Mouse (Mus musculus): ENCODE data around the gene Ube2n.
"Not testable (repeated sequence)": the region's sequence is repeated elsewhere in the genome, so short reads cannot be mapped to it uniquely, and the experiment has no call there.

Gene Ube2n

GRCm38 (mm10) chr10:95525871-95526270, 10.9 kb downstream of the Ube2n start:
- no peak for DNase-seq (ENCODE audit: low spot score)

GRCm38 (mm10) chr10:95526495-95527122, 11.7 kb downstream of the Ube2n start:
- no peak for DNase-seq (ENCODE audit: low spot score)

GRCm38 (mm10) chr10:95530551-95531121, 15.7 kb downstream of the Ube2n start:
- no peak for DNase-seq (ENCODE audit: low spot score)

- no peak for DNase-seq (ENCODE audit: low spot score)
These were observed 18.0 kb downstream of the Ube2n start for GRCm38 (mm10) chr10:95532916-95533315.

GRCm38 (mm10) chr10:95533382-95533781, 18.4 kb downstream of the Ube2n start:
- DNase-seq (ENCODE audit: low spot score), result no peak

GRCm38 (mm10) chr10:95535399-95536221, 20.7 kb downstream of the Ube2n start:
- no peak for DNase-seq (ENCODE audit: low spot score)

- no peak for DNase-seq (ENCODE audit: low spot score)
These were observed 21.2 kb downstream of the Ube2n start for GRCm38 (mm10) chr10:95536222-95536541.

GRCm38 (mm10) chr10:95539260-95539659, 24.3 kb downstream of the Ube2n start:
- DNase-seq (ENCODE audit: low spot score), result no peak

GRCm38 (mm10) chr10:95539841-95540240, 24.9 kb downstream of the Ube2n start:
- no peak for DNase-seq (ENCODE audit: low spot score)

GRCm38 (mm10) chr10:95542916-95543315, 28.0 kb downstream of the Ube2n start:
- no peak for DNase-seq (ENCODE audit: low spot score)

- DNase-seq (ENCODE audit: low spot score), result no peak
These were observed 28.4 kb downstream of the Ube2n start for GRCm38 (mm10) chr10:95543377-95543776.

- DNase-seq (ENCODE audit: low spot score), result no peak
These were observed 29.1 kb downstream of the Ube2n start for GRCm38 (mm10) chr10:95544004-95544403.

- no peak for DNase-seq (ENCODE audit: low spot score)
These were observed 29.7 kb downstream of the Ube2n start for GRCm38 (mm10) chr10:95544651-95545050.

- no peak for DNase-seq (ENCODE audit: low spot score)
These were observed 30.1 kb downstream of the Ube2n start for GRCm38 (mm10) chr10:95545051-95545450.

GRCm38 (mm10) chr10:95546178-95546577, 31.2 kb downstream of the Ube2n start:
- no peak for DNase-seq (ENCODE audit: low spot score)

- DNase-seq (ENCODE audit: low spot score), result no peak
These were observed 33.3 kb downstream of the Ube2n start for GRCm38 (mm10) chr10:95548154-95548826.

GRCm38 (mm10) chr10:95549080-95549479, 34.1 kb downstream of the Ube2n start:
- DNase-seq (ENCODE audit: low spot score), result not testable (repeated sequence)

GRCm38 (mm10) chr10:95550506-95550905, 35.6 kb downstream of the Ube2n start:
- peak; percentile 60 for DNase-seq (ENCODE audit: low spot score)

- DNase-seq (ENCODE audit: low spot score), result peak; percentile 66
These were observed 36.8 kb downstream of the Ube2n start for GRCm38 (mm10) chr10:95551752-95552151.

- no peak for DNase-seq (ENCODE audit: low spot score)
These were observed 37.4 kb downstream of the Ube2n start for GRCm38 (mm10) chr10:95552326-95552725.

GRCm38 (mm10) chr10:95555866-95556265, 40.9 kb downstream of the Ube2n start:
- DNase-seq (ENCODE audit: low spot score), result no peak

- peak; percentile 67 for DNase-seq (ENCODE audit: low spot score)
These were observed 42.4 kb downstream of the Ube2n start for GRCm38 (mm10) chr10:95557337-95557828.

- DNase-seq (ENCODE audit: low spot score), result no peak
These were observed 44.5 kb downstream of the Ube2n start for GRCm38 (mm10) chr10:95559426-95559825.

Data from retina, embryonic 14.5 days (tissue).